Mouse (Mus musculus) liver, embryonic 11.5 days (tissue): Measurements from ENCODE around the gene Fez2. TPM values are rescaled to one million over a fixed set of nuclear protein-coding genes. Genes with fewer than 3 reads are reported as not detected.

Source experiments
- ATAC-seq: fragments of 200-750 bp; cut with Nextera tagmentation; replicated peaks from 2 replicates; pipeline ENCODE4 v1.8.0; 2017; ENCODE audit warnings: moderate number of reproducible peaks, mild to moderate bottlenecking, moderate TSS enrichment, moderate library complexity; ENCODE audit not compliant: low FRiP score
- DNase-seq: peaks from one replicate; pipeline ENCODE4 v3.0.0-alpha.2; 2017; ENCODE audit warnings: low spot score
- H3K27ac ChIP-seq: fragments of 300-500 bp; sonication (generic); 2 replicates; pipeline ENCODE4 v1.5.1; 2014; ENCODE audit warnings: mild to moderate bottlenecking, low read depth, low read length, control low read depth
- H3K27me3 ChIP-seq: fragments of 300-500 bp; sonication (generic); replicated peaks from 2 replicates; pipeline ENCODE4 v1.6.1; 2014; ENCODE audit warnings: low read length, mixed read lengths; ENCODE audit not compliant: control insufficient read depth, insufficient read depth
- H3K36me3 ChIP-seq: fragments of 300-500 bp; sonication (generic); 2 replicates; pipeline ENCODE4 v1.6.1; 2014; ENCODE audit warnings: mild to moderate bottlenecking, low read length, moderate library complexity, mixed read lengths; ENCODE audit not compliant: control insufficient read depth, insufficient read depth
- H3K4me1 ChIP-seq: fragments of 300-500 bp; sonication (generic); replicated peaks from 2 replicates; pipeline ENCODE4 v1.6.1; 2014; ENCODE audit warnings: low read length, mixed read lengths; ENCODE audit not compliant: control insufficient read depth, insufficient read depth
- H3K4me2 ChIP-seq: fragments of 300-500 bp; sonication (generic); 2 replicates; pipeline ENCODE4 v1.6.1; 2014; ENCODE audit warnings: mild to moderate bottlenecking, control low read depth, moderate library complexity
- H3K4me3 ChIP-seq: fragments of 300-500 bp; sonication (generic); 2 replicates; pipeline ENCODE4 v1.5.1; 2014; ENCODE audit warnings: low read depth, low read length, control low read depth
- H3K9ac ChIP-seq: fragments of 300-500 bp; sonication (generic); 2 replicates; pipeline ENCODE4 v1.6.1; 2014; ENCODE audit warnings: low read depth, low read length, control low read depth
- H3K9me3 ChIP-seq: fragments of 300-500 bp; sonication (generic); 2 replicates; pipeline ENCODE4 v1.6.1; 2016; ENCODE audit warnings: low read length, inconsistent platforms, mixed read lengths; ENCODE audit not compliant: control insufficient read depth
- WGBS: fragments of 180-500 bp; shearing (Covaris S2); extraction: QIAGEN DNeasy Blood & Tissue Kit; methylation state at CpG from one replicate; pipeline ENCODE4 v1.1.7; 2014; 5-methylcytosine and 5-hydroxymethylcytosine counted together
- polyA plus RNA-seq: library from polyadenylated mRNA; unstranded; fragments of >200 nt; fragmentation: Nextera tagmentation; extraction: Ambion mirVana; gene quantifications from 2 replicates; pipeline ENCODE4 v1.2.1, GENCODE M21; 2014

Fez2 gene
- 30.9 and 33.3 TPM in 2 replicates for polyA plus RNA-seq

- DNase-seq (peak; percentile 94), ATAC-seq (peak; percentile 95)
- Histone ChIP-seq H3K27me3 (no peaks in the 10 kb centered on the region), H3K4me1 (peaks cover 23% of the 10 kb centered on the region), H3K4me3 (peak within 1 kb of the TSS; percentile 80), H3K9ac (peak within 1 kb of the TSS; percentile 88), H3K27ac (peak within 1 kb of the TSS; percentile 96), H3K36me3 (no peaks in the 10 kb centered on the region; the same call in 1 of the 2 replicates), H3K4me2 (peak within 1 kb of the TSS; percentile 93), H3K9me3 (no peaks in the 10 kb centered on the region)
- WGBS, result under 1% methylated on average over 49 of the region's 67 CpGs
Measured at GRCm38 (mm10) chr17:78417381-78418281, at the start of gene Fez2. Fez2 (minus strand) TSS chr17:78418152.

GRCm38 (mm10) chr17:78465500-78465899, 47.5 kb upstream of the Fez2 start:
- no peaks in the 10 kb centered on the region for H3K36me3 ChIP-seq
- WGBS, result 80% methylated on average over 8 of the region's 8 CpGs
- H3K9ac ChIP-seq, result no peak overlapping the region
- H3K27ac ChIP-seq, result no peak overlapping the region
- no peak overlapping the region for H3K4me2 ChIP-seq
- H3K4me3 ChIP-seq, result no peak overlapping the region
- H3K4me1 ChIP-seq, result no peaks in the 10 kb centered on the region
- ATAC-seq, result no peak
- no peaks in the 10 kb centered on the region for H3K27me3 ChIP-seq
- no peak for DNase-seq
- H3K9me3 ChIP-seq, result no peaks in the 10 kb centered on the region

GRCm38 (mm10) chr17:78465071-78465470, 47.1 kb upstream of the Fez2 start:
- H3K4me2 ChIP-seq, result no peak overlapping the region
- no peak for DNase-seq
- no peak overlapping the region for H3K9ac ChIP-seq
- H3K4me1 ChIP-seq, result no peaks in the 10 kb centered on the region
- ATAC-seq, result no peak
- no peaks in the 10 kb centered on the region for H3K36me3 ChIP-seq
- 76% methylated on average over 3 of the region's 3 CpGs for WGBS
- H3K4me3 ChIP-seq, result no peak overlapping the region
- H3K9me3 ChIP-seq, result no peaks in the 10 kb centered on the region
- no peak overlapping the region for H3K27ac ChIP-seq
- no peaks in the 10 kb centered on the region for H3K27me3 ChIP-seq

- no peaks in the 10 kb centered on the region for H3K27me3 ChIP-seq
- DNase-seq (no peak), ATAC-seq (no peak)
- WGBS, result 75% methylated on average over 8 of the region's 8 CpGs
- no peaks in the 10 kb centered on the region for H3K4me1 ChIP-seq
- H3K27ac ChIP-seq, result no peak overlapping the region
- H3K4me3 ChIP-seq, result no peak overlapping the region
- no peaks in the 10 kb centered on the region for H3K36me3 ChIP-seq
- H3K9me3 ChIP-seq, result no peaks in the 10 kb centered on the region
- H3K9ac ChIP-seq, result no peak overlapping the region
- no peak overlapping the region for H3K4me2 ChIP-seq
Measured at GRCm38 (mm10) chr17:78460140-78460539, 42.2 kb upstream of the Fez2 start.

- DNase-seq, result no peak
- Histone ChIP-seq H3K4me3 (no peak overlapping the region), H3K9me3 (no peaks in the 10 kb centered on the region), H3K9ac (no peak overlapping the region), H3K4me2 (no peak overlapping the region), H3K36me3 (no peaks in the 10 kb centered on the region), H3K27me3 (no peaks in the 10 kb centered on the region), H3K4me1 (no peaks in the 10 kb centered on the region), H3K27ac (no peak overlapping the region)
- WGBS, result 77% methylated on average over 9 of the region's 9 CpGs
- no peak; the same call in 1 of the 2 replicates for ATAC-seq
Measured at GRCm38 (mm10) chr17:78455556-78455955, 37.6 kb upstream of the Fez2 start.

- Histone ChIP-seq H3K27ac (no peak overlapping the region), H3K9ac (no peak overlapping the region), H3K4me1 (no peaks in the 10 kb centered on the region), H3K9me3 (no peaks in the 10 kb centered on the region), H3K36me3 (no peaks in the 10 kb centered on the region), H3K4me2 (no peak overlapping the region), H3K27me3 (no peaks in the 10 kb centered on the region), H3K4me3 (no peak overlapping the region)
- DNase-seq (peak; percentile 58), ATAC-seq (peak; percentile 61)
- WGBS, result 34% methylated on average over 11 of the region's 11 CpGs
Measured at GRCm38 (mm10) chr17:78455114-78455513, 37.2 kb upstream of the Fez2 start.

GRCm38 (mm10) chr17:78454189-78454977, 36.4 kb upstream of the Fez2 start:
- Histone ChIP-seq H3K36me3 (no peaks in the 10 kb centered on the region), H3K27ac (no peak overlapping the region), H3K27me3 (no peaks in the 10 kb centered on the region), H3K9ac (no peak overlapping the region), H3K4me2 (no peak overlapping the region), H3K4me3 (no peak overlapping the region), H3K9me3 (no peaks in the 10 kb centered on the region), H3K4me1 (no peaks in the 10 kb centered on the region)
- ATAC-seq (no peak), DNase-seq (no peak)
- WGBS, result 83% methylated on average over 21 of the region's 21 CpGs

- no peak overlapping the region for H3K9ac ChIP-seq
- no peak for DNase-seq
- H3K4me2 ChIP-seq, result no peak overlapping the region
- no peak overlapping the region for H3K27ac ChIP-seq
- no peak for ATAC-seq
- H3K27me3 ChIP-seq, result no peaks in the 10 kb centered on the region
- H3K36me3 ChIP-seq, result no peaks in the 10 kb centered on the region
- 89% methylated on average over 5 of the region's 5 CpGs for WGBS
- no peaks in the 10 kb centered on the region for H3K9me3 ChIP-seq
- H3K4me1 ChIP-seq, result no peaks in the 10 kb centered on the region
- no peak overlapping the region for H3K4me3 ChIP-seq
Measured at GRCm38 (mm10) chr17:78453529-78453928, 35.6 kb upstream of the Fez2 start.
